Mouse (Mus musculus): ENCODE data around the gene B4galt3. TPM values are rescaled to one million over a fixed set of nuclear protein-coding genes. Genes with fewer than 3 reads are reported as not detected.
"Not testable (repeated sequence)": the region's sequence is repeated elsewhere in the genome, so short reads cannot be mapped to it uniquely, and the experiment has no call there.

The B4galt3 gene
- polyA plus RNA-seq, 1 experiment from 2014 or later: 70.8 TPM

DNA sequence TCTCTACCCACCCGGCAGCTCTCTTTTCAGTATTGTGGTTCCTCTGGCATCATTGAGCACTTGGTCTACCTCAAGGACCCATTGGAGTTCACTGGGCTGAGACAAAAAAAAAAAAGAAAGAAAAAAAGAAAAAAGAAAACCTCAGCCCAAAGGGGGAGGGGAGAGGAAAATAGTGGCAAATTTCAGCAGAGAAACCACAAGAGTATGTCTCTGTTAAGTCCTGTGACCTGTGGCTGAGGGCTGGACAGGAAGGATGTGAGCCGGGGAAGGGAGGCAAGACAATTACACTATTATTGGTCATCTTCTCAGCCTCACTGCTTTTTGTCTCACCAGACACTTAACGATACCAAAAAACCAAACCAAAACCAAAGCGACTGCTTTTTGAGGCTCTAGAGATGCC is 38.3 kb upstream of the B4galt3 start:
- 54% methylated on average over 4 of the region's 4 CpGs for WGBS
- DNase-seq (ENCODE audit: low spot score): no peak
- peaks cover 38% of the 10 kb centered on the region for H3K36me3 ChIP-seq (replicated peaks)

GRCm38 (mm10) chr1:171232348-171232747 is 37.8 kb upstream of the B4galt3 start:
- 87% methylated on average over 5 of the region's 5 CpGs for WGBS
- H3K4me3 ChIP-seq: no peak overlapping the region
- H3K27me3 ChIP-seq (replicated peaks; ENCODE audit: low read depth, poor library complexity, severe bottlenecking): no peaks in the 10 kb centered on the region
- H3K36me3 ChIP-seq (replicated peaks): peaks cover 43% of the 10 kb centered on the region
- no peaks in the 10 kb centered on the region for H3K9me3 ChIP-seq
- DNase-seq (ENCODE audit: low spot score): no peak
- peaks cover 36% of the 10 kb centered on the region for H3K4me1 ChIP-seq
- no peak overlapping the region for H3K27ac ChIP-seq (replicated peaks)

More for the DNA sequence above, 38.3 kb upstream of the B4galt3 start:
- no peaks in the 10 kb centered on the region for H3K27me3 ChIP-seq (replicated peaks; ENCODE audit: low read depth, poor library complexity, severe bottlenecking)
- no peak overlapping the region for H3K27ac ChIP-seq (replicated peaks)
- H3K9me3 ChIP-seq: no peaks in the 10 kb centered on the region
- peaks cover 36% of the 10 kb centered on the region for H3K4me1 ChIP-seq
- H3K4me3 ChIP-seq: no peak overlapping the region

- Histone ChIP-seq H3K9me3 (no peaks in the 10 kb centered on the region), H3K27ac (replicated peaks) (no peak overlapping the region), H3K4me3 (no peak overlapping the region), H3K27me3 (replicated peaks; ENCODE audit: low read depth, poor library complexity, severe bottlenecking) (no peaks in the 10 kb centered on the region), H3K36me3 (replicated peaks) (peaks cover 50% of the 10 kb centered on the region), H3K4me1 (peaks cover 36% of the 10 kb centered on the region)
- no peak for DNase-seq (ENCODE audit: low spot score)
- WGBS: 86% methylated on average over 12 of the region's 12 CpGs
Measured at GRCm38 (mm10) chr1:171232800-171233730, 37.1 kb upstream of the B4galt3 start.

DNA sequence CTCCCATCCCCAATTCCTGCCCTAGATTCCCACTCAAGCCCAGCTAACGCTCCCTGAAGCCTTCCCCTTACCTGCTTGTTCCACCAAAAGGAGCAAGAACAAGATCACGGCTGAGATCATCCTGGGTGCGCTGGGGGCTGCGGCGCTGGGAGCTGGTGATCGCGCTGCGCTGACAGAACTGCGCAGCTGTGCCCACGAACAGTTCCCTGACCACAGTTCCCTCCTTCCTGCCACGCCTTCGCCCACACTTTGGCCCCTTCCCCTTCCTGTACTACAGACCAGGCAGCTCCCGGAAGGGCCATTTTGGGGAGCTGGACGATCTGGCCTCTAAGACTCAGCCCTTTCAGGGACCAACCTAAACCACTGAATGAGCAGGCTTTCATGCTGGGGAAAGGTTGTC is 36.0 kb upstream of the B4galt3 start, which contains the start of gene Fcer1g:
Gene Fcer1g, minus strand, starts transcription at position 240 of the 400 bp plus-strand sequence.
- Histone ChIP-seq H3K4me1 (peaks cover 32% of the 10 kb centered on the region), H3K27ac (replicated peaks) (no peak within 1 kb of the TSS), H3K9me3 (no peaks in the 10 kb centered on the region), H3K36me3 (replicated peaks) (peaks cover 60% of the 10 kb centered on the region), H3K4me3 (no peak within 1 kb of the TSS), H3K27me3 (replicated peaks; ENCODE audit: low read depth, poor library complexity, severe bottlenecking) (no peaks in the 10 kb centered on the region)
- 91% methylated on average over 14 of the region's 14 CpGs for WGBS
- DNase-seq (ENCODE audit: low spot score): no peak

DNA sequence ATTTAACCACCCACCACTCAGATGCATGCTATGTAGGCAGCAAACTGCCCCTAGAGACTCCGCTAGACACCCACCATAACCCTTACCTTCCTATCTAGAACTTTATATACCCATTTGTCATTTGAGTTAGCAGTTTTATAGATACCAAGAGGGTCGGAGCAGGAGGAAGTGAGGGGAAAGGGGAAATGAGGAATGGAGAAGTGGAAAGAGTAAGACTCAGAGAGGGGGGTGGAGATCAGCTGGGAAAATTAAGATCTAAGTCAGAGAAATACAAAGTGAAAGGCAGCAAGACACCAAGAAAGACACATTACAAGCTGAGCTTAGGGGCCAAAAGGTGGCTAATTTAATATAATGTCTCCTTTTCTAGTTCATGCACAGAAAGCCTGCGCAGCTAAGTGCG is 35.6 kb upstream of the B4galt3 start:
- Histone ChIP-seq H3K4me3 (no peak overlapping the region), H3K9me3 (no peaks in the 10 kb centered on the region), H3K36me3 (replicated peaks) (peaks cover 65% of the 10 kb centered on the region), H3K4me1 (peaks cover 28% of the 10 kb centered on the region), H3K27me3 (replicated peaks; ENCODE audit: low read depth, poor library complexity, severe bottlenecking) (no peaks in the 10 kb centered on the region), H3K27ac (replicated peaks) (no peak overlapping the region)
- DNase-seq (ENCODE audit: low spot score): no peak
- 92% methylated on average over 4 of the region's 4 CpGs for WGBS

DNA sequence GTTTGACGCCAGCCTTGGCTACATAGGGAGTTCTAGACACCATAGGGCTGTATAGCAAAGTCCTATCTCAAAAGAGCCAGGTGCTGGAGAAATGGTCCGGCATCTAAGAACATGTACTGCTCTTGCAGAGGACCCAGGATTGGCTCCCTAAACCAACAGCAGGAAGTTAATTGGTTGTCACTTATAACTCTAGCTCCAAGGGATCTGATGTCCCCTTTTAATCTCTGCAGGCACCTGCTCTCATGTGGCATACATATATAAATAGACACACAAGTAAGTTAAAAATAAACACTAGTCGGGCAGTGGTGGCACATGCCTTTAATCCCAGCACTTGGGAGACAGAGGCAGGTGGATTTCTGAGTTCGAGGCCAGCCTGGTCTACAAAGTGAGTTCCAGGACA is 34.3 kb upstream of the B4galt3 start:
- H3K36me3 ChIP-seq (replicated peaks): peaks cover 77% of the 10 kb centered on the region
- H3K4me1 ChIP-seq: peaks cover 17% of the 10 kb centered on the region
- WGBS: 91% methylated on average over 4 of the region's 4 CpGs
- H3K27ac ChIP-seq (replicated peaks): no peak overlapping the region
- no peaks in the 10 kb centered on the region for H3K27me3 ChIP-seq (replicated peaks; ENCODE audit: low read depth, poor library complexity, severe bottlenecking)
- H3K4me3 ChIP-seq: no peak overlapping the region
- no peaks in the 10 kb centered on the region for H3K9me3 ChIP-seq
- DNase-seq (ENCODE audit: low spot score): no peak

DNA sequence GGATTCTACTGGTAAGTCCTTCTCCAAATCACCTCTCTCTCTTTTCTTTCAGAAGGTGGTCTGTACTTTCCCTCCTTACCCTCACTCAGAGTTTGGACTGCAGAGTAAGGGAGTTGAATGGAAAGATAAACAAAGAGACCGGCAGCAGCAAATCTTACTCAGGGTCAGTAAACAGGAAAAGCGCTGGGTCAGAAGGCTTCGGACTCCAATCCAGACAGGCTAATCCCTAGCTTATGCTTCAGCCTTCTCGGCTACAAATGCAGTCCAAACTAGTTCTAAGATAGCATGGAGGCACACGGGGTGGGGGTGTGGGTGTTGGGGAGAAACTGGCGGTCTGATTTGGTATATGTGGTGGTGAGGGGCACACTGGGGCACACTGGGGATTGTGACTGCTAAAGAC is 32.7 kb upstream of the B4galt3 start:
- Histone ChIP-seq H3K4me1 (peaks cover 7% of the 10 kb centered on the region; the same call in 1 of the 2 replicates), H3K4me3 (no peak overlapping the region), H3K27ac (replicated peaks) (no peak overlapping the region), H3K36me3 (replicated peaks) (peaks cover 94% of the 10 kb centered on the region), H3K27me3 (replicated peaks; ENCODE audit: low read depth, poor library complexity, severe bottlenecking) (no peaks in the 10 kb centered on the region), H3K9me3 (no peaks in the 10 kb centered on the region)
- no peak for DNase-seq (ENCODE audit: low spot score)
- WGBS: 84% methylated on average over 6 of the region's 6 CpGs

DNA sequence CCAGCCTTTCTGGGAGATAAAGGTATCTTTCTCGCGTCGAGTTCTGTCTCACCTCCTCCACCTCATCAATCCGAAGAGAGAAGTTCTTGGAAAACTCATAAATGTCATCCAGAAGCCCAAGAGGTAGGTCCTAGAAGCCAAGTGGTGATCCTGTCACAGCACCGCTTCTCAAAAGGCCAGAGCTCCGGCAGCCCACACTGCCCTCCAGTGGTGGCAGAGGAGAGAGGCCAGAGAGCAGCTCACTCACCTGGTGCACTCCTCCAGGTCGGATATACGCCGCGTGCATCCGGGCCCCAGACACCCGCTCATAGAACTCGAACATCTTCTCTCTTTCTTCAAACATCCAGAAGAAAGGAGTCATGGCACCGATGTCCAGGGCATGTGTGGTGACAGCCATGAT is 31.7 kb upstream of the B4galt3 start:
- WGBS: 74% methylated on average over 14 of the region's 14 CpGs
- no peaks in the 10 kb centered on the region for H3K27me3 ChIP-seq (replicated peaks; ENCODE audit: low read depth, poor library complexity, severe bottlenecking)
- DNase-seq (ENCODE audit: low spot score): peak; percentile 72
- no peaks in the 10 kb centered on the region for H3K9me3 ChIP-seq
- H3K4me3 ChIP-seq: no peak overlapping the region
- peaks cover 100% of the 10 kb centered on the region for H3K36me3 ChIP-seq (replicated peaks)
- H3K4me1 ChIP-seq: peaks cover 4% of the 10 kb centered on the region; the same call in 1 of the 2 replicates
- no peak overlapping the region for H3K27ac ChIP-seq (replicated peaks)

DNA sequence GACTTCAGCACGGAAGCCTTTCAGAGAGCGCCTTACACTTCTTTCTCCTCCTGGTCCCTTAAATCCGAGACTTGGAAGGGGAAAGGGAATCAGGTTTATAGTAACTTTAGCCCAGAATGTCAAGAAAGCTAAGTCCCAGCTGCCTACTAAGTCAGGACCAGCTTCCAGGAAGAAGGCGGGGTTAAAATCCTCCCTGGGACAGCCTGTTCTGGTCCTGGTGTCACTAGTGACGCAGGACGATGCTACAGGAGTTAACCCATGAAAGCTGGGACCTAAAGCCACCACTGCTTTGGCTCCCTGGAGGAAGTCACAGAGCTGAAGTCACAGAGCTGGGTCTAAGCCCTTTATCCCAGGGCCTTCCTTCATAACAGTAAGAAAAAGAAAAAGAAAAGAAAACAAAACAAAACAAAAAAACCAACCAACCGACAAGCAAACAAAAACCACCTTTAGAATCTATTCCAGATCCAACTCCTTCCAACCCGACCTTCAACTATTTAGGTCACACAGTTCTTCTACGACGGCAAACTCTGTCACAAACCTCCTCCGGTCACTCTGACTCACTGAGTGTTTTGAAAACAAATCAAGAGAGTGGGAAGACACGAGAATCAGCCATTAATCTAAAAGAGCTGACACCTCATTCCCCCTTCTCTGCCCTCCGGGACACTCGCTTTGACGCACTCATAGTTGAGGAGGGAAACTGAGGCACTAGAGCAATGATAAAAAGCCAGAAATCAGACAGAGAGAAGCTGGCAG is 30.0 kb upstream of the B4galt3 start:
- H3K4me3 ChIP-seq: no peak overlapping the region
- 79% methylated on average over 15 of the region's 15 CpGs for WGBS
- H3K27me3 ChIP-seq (replicated peaks; ENCODE audit: low read depth, poor library complexity, severe bottlenecking): no peaks in the 10 kb centered on the region
- peaks cover 97% of the 10 kb centered on the region for H3K36me3 ChIP-seq (replicated peaks)
- H3K27ac ChIP-seq (replicated peaks): no peak overlapping the region
- H3K4me1 ChIP-seq: 0 out of 2 replicates have a peak, but pooled peaks cover 2% of the 10 kb centered on the region
- no peaks in the 10 kb centered on the region for H3K9me3 ChIP-seq
- no peak for DNase-seq (ENCODE audit: low spot score)

GRCm38 (mm10) chr1:171240911-171241310 is 29.2 kb upstream of the B4galt3 start:
- H3K27ac ChIP-seq (replicated peaks): no peak overlapping the region
- no peak overlapping the region for H3K4me3 ChIP-seq
- peaks cover 9% of the 10 kb centered on the region for H3K4me1 ChIP-seq
- 89% methylated on average over 10 of the region's 10 CpGs for WGBS
- no peak for DNase-seq (ENCODE audit: low spot score)
- no peaks in the 10 kb centered on the region for H3K27me3 ChIP-seq (replicated peaks; ENCODE audit: low read depth, poor library complexity, severe bottlenecking)
- H3K36me3 ChIP-seq (replicated peaks): peaks cover 96% of the 10 kb centered on the region
- no peaks in the 10 kb centered on the region for H3K9me3 ChIP-seq

- WGBS: 86% methylated on average over 12 of the region's 12 CpGs
- Histone ChIP-seq H3K4me1 (peaks cover 14% of the 10 kb centered on the region), H3K36me3 (replicated peaks) (peaks cover 86% of the 10 kb centered on the region)
- H3K27me3 ChIP-seq (replicated peaks; ENCODE audit: low read depth, poor library complexity, severe bottlenecking); H3K27ac ChIP-seq (replicated peaks); H3K4me3 ChIP-seq; DNase-seq (ENCODE audit: low spot score); H3K9me3 ChIP-seq: not testable (repeated sequence)
Measured at GRCm38 (mm10) chr1:171241952-171242351, 28.2 kb upstream of the B4galt3 start.

- peaks cover 43% of the 10 kb centered on the region for H3K4me1 ChIP-seq
- H3K27me3 ChIP-seq (replicated peaks; ENCODE audit: low read depth, poor library complexity, severe bottlenecking): no peaks in the 10 kb centered on the region
- no peak overlapping the region for H3K4me3 ChIP-seq
- DNase-seq (ENCODE audit: low spot score): no peak
- WGBS: 89% methylated on average over 8 of the region's 8 CpGs
- H3K27ac ChIP-seq (replicated peaks): no peak overlapping the region
- no peaks in the 10 kb centered on the region for H3K9me3 ChIP-seq
- peaks cover 52% of the 10 kb centered on the region for H3K36me3 ChIP-seq (replicated peaks)
Measured at GRCm38 (mm10) chr1:171245353-171245752, 24.8 kb upstream of the B4galt3 start.

All from embryonic facial prominence, embryonic 10.5 days (tissue).